Mouse (Mus musculus) right cerebral cortex, postnatal 25 days (tissue): ENCODE measurements at regions not wholly inside any gene's neighbourhood (a gene's known extent, or its start where the extent isn't known, plus 50 kb on each side); places are given as distances from the start of the nearest gene placed in this dataset.

Source experiments
- DNase-seq: peaks from one replicate; pipeline ENCODE4 v3.0.0; 2022

DNA sequence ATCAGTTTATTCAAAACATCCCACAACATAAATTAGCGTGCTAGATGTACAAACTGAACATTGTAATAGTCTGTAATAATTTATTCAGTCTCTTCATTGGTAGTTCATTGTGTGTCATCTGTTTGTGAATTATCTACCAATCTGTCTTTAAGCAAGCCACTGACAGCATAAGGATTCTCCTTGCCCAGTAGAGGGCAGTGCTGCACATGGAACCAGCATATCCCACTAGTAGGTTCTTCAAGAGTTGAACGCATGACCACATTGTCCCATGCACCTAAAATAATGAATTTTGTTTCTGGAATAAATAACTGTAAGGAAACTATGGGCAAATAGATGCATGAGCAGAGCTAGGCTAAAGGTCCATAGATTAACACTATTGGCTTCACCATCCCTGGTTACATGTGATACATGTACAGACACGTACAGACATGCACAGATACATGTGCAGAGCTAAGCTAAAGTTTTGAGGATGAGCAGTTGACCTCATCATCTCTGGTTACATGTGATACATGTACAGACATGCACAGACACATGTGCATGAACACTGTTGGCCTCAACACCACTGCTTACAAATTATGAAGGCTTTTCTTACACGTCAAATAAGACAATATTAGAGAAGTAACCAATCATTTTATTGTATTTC is 143.0 kb upstream of the Ctnnd2 start:
- DNase-seq = peak; percentile 62

- DNase-seq = no peak
Measured at GRCm38 (mm10) chr15:30035367-30035766, 137.0 kb upstream of the Ctnnd2 start.

DNA sequence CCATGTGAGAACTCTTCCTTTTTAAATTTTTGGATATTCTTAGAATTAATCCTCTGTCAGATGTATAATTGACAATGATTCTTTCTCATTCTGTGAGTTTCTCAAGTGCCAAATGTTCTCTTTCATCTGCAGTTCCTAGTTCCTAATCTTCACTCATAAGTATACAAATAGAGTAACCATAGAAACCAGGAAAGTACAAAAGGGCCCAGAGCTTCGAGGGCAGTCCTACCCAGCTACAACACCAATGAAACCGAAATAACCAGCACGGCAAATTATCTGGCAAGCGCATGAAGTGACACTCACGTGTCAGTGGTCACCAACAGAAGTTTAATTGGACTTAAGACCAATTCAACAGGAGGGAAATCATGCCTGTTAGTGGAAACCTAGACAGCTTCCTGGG is 121.5 kb upstream of the Ctnnd2 start:
- no peak for DNase-seq

DNA sequence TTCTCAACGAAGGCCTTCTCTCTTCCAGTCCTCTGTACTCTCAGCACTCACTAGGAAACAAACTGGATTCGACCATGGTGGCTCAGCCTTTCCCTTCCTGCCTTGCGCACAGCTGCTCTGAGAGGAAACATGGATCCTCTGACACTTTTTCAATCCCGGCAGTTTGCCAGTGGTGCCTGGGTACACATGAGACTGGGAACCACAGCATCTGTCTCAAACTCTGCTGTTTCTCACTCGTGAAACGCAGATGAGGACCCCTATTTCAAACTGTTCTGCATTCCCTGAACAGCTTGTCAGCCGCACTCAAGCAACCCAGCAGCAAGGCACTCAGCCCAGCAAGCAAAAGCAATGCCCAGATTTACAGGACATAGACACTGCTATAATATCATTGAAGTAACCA is 112.6 kb upstream of the Ctnnd2 start:
- no peak for DNase-seq

- no peak for DNase-seq
Measured at GRCm38 (mm10) chr15:30060505-30061342, 111.7 kb upstream of the Ctnnd2 start.

GRCm38 (mm10) chr15:30071668-30072067 is 100.7 kb upstream of the Ctnnd2 start:
- no peak for DNase-seq

DNA sequence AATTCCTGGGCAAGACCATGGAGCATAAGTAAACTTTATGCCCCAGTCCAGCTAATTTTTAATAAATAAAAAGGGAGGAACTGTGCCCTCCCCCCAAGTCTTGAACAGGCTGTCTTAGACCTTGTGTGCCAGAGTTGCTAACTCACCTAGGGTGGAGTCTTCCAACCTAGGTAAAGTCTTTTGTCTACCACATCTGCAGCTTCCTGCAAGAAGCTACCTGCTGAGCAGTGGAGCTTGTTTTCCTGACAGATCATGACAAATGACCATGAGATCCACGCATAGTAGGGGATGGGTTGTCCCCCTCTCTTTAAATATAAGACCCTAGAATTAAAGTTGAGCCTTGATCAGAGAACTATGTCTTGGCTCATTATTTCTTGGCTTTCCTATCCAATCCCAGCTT is 100.1 kb upstream of the Ctnnd2 start:
- no peak for DNase-seq

DNA sequence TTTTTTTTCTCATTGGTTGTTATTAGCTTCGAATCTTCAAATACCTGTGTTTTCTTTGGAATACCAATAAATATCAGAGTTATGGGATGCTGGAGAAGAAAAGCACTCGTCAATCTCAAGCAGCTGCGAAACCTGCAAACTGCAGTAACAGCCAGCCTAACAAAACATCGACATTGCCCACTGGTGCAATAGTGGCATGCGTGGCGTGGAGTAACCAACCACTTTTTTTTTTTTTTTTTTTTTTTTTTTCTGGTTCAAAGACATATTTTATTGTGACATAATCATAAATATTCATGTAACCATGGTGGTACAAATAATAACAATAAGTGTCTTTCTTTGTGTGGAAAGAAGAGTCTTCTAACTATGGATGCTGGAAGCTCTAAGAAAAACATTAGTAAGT is 85.3 kb upstream of the Ctnnd2 start:
- DNase-seq = no peak

- DNase-seq = no peak
Measured at GRCm38 (mm10) chr15:30122061-30122460, 50.3 kb upstream of the Ctnnd2 start.
